Mouse (Mus musculus): Measurements from ENCODE around the gene Mtcp1.

The Mtcp1 gene

GRCm38 (mm10) chrX:75415936-75416785 lies at the start of gene Mtcp1, which contains the start of the genes Cmc4 and Brcc3:
Mtcp1 (minus strand) TSS chrX:75416588.
Cmc4 (minus strand) TSS chrX:75416584.
Brcc3 (plus strand) TSS chrX:75416628.
- DNase-seq (ENCODE audit: low read depth, low spot score), result peak; percentile 92

GRCm38 (mm10) chrX:75454597-75454996 lies 38.2 kb upstream of the Mtcp1 start:
- no peak for DNase-seq (ENCODE audit: low read depth, low spot score)

GRCm38 (mm10) chrX:75409711-75410110 lies 6.7 kb downstream of the Mtcp1 start:
- DNase-seq (ENCODE audit: low read depth, low spot score), result no peak

GRCm38 (mm10) chrX:75403350-75403749 lies 13.0 kb downstream of the Mtcp1 start:
- DNase-seq (ENCODE audit: low read depth, low spot score), result no peak

- DNase-seq (ENCODE audit: low read depth, low spot score), result no peak
These were observed 13.7 kb downstream of the Mtcp1 start for GRCm38 (mm10) chrX:75402668-75403067.

- DNase-seq (ENCODE audit: low read depth, low spot score), result no peak
These were observed 16.9 kb downstream of the Mtcp1 start for GRCm38 (mm10) chrX:75399471-75399870.

GRCm38 (mm10) chrX:75382195-75382771 lies 34.1 kb downstream of the Mtcp1 start, which contains the start of the genes Fundc2 and F8:
Fundc2 (plus strand) TSS chrX:75382399.
F8 (minus strand) TSS chrX:75382615.
- peak; percentile 87 for DNase-seq (ENCODE audit: low read depth, low spot score)

GRCm38 (mm10) chrX:75381699-75382098 lies 34.7 kb downstream of the Mtcp1 start:
- no peak for DNase-seq (ENCODE audit: low read depth, low spot score)

- no peak for DNase-seq (ENCODE audit: low read depth, low spot score)
These were observed 35.2 kb downstream of the Mtcp1 start for GRCm38 (mm10) chrX:75381176-75381575.

- no peak for DNase-seq (ENCODE audit: low read depth, low spot score)
These were observed 39.6 kb downstream of the Mtcp1 start for GRCm38 (mm10) chrX:75376815-75377214.

- DNase-seq (ENCODE audit: low read depth, low spot score), result no peak
These were observed 43.5 kb downstream of the Mtcp1 start for GRCm38 (mm10) chrX:75372666-75373425.

GRCm38 (mm10) chrX:75370197-75370596 lies 46.2 kb downstream of the Mtcp1 start:
- no peak for DNase-seq (ENCODE audit: low read depth, low spot score)

Measured in A20 (cell line).